Mouse (Mus musculus) skeletal muscle tissue, adult 2 months (tissue): ENCODE measurements around the gene Mfsd6.

Source experiments
- DNase-seq: peaks from one replicate; pipeline ENCODE4 v3.0.0-alpha.2; 2012; ENCODE audit warnings: low read depth, low spot score

The Mfsd6 gene

DNA sequence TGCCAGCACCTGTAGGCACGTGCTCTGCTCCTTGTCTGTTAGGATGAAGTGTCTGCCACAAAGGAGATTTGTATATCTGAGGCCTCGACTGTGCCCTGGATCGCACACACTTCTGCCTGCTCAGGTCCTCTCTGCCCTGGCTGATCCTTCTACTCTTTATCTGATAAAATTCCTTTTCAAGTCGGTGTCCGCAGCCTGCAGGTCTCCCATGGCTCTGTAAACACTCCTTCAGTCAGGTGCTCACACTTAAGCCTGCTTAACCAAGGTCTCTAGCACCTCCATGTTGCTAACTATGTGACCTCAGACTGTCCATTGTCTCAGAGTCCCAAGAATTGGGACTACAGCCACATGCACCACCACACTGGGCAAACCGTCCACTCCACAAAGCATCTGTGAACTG lies 87.0 kb downstream of the Mfsd6 start:
- DNase-seq = no peak

DNA sequence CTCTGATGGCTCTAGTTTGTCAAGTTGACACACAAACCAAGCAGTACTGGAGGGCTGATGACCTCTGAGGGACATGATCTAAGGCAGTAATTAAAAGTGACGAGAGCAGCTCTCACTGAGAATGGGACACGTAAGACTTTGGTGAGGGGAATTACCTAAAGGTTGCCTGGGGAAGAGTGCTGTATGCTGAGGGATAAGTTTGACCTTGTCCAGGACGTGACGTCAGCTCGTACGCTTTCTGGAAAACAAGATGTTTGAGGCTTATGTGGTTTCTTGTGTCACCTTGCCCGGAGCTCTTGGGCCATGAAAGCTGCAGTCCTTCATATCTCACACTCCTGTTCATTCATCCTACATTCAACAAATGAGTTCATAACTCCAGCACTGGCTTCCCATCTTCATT lies 88.2 kb downstream of the Mfsd6 start:
- DNase-seq = no peak

GRCm38 (mm10) chr1:52638101-52638500 lies 89.2 kb downstream of the Mfsd6 start:
- DNase-seq = no peak

DNA sequence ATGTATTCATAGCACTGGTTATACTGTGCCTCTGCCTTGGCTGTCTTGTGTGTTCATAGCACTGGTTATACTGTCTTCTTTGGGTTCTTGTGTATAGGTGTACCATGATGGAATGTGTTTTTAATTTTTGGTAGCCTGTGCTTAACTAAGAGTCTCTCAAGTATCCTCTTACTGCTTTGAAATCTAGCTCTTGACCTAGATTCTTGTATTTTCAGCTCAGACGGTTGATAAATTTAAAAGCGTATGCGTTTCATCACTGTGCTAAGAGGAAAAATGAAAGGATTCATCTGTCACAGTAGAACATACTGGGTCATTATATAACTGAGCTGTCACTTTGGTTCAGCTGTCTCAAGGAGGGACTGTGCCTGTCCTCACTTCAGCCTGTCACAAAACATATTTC lies 91.3 kb downstream of the Mfsd6 start:
- no peak for DNase-seq

GRCm38 (mm10) chr1:52634251-52634650 lies 93.0 kb downstream of the Mfsd6 start:
- DNase-seq = no peak

DNA sequence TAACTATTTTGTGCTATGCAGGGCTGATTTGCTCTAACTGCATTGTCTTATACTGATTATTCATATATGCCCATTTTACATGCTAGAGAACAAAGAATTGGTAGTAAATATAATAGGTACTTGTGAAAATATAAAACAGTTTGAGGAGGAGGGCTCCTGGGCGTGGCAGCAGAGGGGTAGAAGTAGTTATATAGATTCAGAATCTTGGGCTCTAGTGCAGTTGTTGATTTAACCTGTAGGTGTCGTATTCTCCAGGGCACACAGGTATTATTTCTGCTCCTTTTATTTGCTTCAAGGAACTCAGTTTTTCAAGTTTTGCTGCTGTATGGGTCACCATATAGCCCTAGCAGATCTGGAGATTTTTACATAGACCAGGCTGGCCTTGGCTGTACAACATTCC lies 95.7 kb downstream of the Mfsd6 start:
- DNase-seq = no peak

- DNase-seq = peak; percentile 29
Measured at GRCm38 (mm10) chr1:52630937-52631299, 96.3 kb downstream of the Mfsd6 start.

GRCm38 (mm10) chr1:52630248-52630936 lies 96.9 kb downstream of the Mfsd6 start, which contains the start of gene Nemp2:
TSS of gene Nemp2 (plus strand) at chr1:52630703.
- DNase-seq = peak; percentile 79

- DNase-seq = no peak
Measured at GRCm38 (mm10) chr1:52620442-52620841, 106.8 kb downstream of the Mfsd6 start.

- no peak for DNase-seq
Measured at GRCm38 (mm10) chr1:52618217-52618616, 109.0 kb downstream of the Mfsd6 start.

DNA sequence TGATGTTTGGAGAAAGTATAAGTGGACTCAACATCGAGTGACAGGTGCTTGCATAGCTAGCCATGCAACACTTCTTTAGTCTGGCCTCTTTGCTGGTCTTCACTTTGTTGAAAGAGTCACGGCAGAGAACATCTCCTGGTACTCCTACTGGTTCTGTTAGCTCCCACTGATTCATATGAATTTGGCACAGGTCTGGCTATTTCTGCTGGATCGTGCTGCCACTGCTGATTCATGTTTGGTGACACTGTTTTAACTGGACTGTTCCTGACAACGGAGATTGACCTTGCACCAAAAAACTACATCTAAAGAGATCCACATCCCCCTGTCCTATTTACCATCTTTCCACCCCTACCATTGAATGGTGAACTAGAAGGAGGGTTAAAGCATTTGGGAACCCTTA lies 118.8 kb downstream of the Mfsd6 start:
- no peak for DNase-seq

- no peak for DNase-seq
Measured at GRCm38 (mm10) chr1:52607700-52608099, 119.6 kb downstream of the Mfsd6 start.
